Mouse (Mus musculus) lung, postnatal 0 days (tissue): Measurements from ENCODE around the gene Cdkn1b.

Source experiments
- CTCF ChIP-seq: IDR thresholded peaks from 2 replicates; pipeline ENCODE4 v1.5.1; 2016; ENCODE audit warnings: antibody characterized with exemption, mild to moderate bottlenecking
- EP300 ChIP-seq: IDR thresholded peaks from 2 replicates; pipeline ENCODE4 v1.6.1; 2016; ENCODE audit warnings: antibody characterized with exemption, mild to moderate bottlenecking, control low read depth

DNA sequence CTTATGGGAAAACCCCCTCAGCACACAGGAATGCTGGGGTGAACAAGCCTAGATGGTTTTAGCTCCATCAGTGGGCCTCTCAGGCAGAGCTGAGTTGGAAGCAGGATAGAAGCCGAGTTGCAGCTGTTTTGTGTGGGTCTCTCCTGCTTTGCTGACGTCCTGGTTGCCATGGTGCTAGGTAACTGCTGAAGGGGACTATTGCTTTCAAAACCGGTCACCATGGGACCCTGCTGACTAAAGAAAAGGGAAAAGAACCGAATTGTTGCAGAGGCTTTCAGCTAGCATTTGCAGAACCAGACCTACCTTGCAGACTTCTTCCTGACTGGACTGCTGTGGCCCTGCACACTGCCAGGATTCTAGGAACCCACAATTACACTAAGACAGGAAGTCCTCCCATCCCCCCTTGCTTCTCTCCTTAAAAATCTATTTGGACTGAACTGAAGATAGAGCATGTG lies 31.6 kb upstream of the Cdkn1b start:
- no peak for TF ChIP-seq CTCF
- TF ChIP-seq EP300 = no peak
